ENCODE assay signal across 11 mouse cellular contexts in genomic region chr1:128824916-128825683, GRCm38 (mm10).
DNase-seq lines count a peak whose midpoint lies in the region.
"Had no signal": no experiment of that assay in that cellular context is flagged by ENCODE, and none has a peak within 500 bp of the region (broad histone marks: within the 10 kb centered on the region; RNA-seq: fewer than 3 reads in every experiment).

No protein-coding gene starts in this region.

- peak overlapping the region; percentile 53 for H3K4me3 ChIP-seq in megakaryocyte, embryonic 14.5 days (replicated peaks)
- H3K4me3 ChIP-seq: heart, embryonic 15.5 days; liver, embryonic 15.5 days; neural tube, embryonic 15.5 days had no signal

- intact Hi-C loops in gastrocnemius, postnatal 14 days (cut with DNase I; ENCODE audit: low total_unique reads): loop anchor here (5.0 kb wide), 2 partner anchors 233 to 453 kb away; partner anchors contain the start of gene Cxcr4

- peaks cover 35% of the 10 kb centered on the region for H3K4me1 ChIP-seq in megakaryocyte, embryonic 14.5 days
- H3K4me1 ChIP-seq: heart, embryonic 15.5 days; liver, embryonic 15.5 days had no signal

- peaks cover 9% of the 10 kb centered on the region for H3K9me3 ChIP-seq in megakaryocyte, embryonic 14.5 days
- H3K9me3 ChIP-seq: heart, embryonic 15.5 days; liver, embryonic 15.5 days; neural tube, embryonic 15.5 days had no signal

- no peaks in the 10 kb centered on the region for H3K36me3 ChIP-seq in megakaryocyte, embryonic 14.5 days (replicated peaks; ENCODE audit: low read length)
- H3K36me3 ChIP-seq: heart, embryonic 15.5 days; liver, embryonic 15.5 days; neural tube, embryonic 15.5 days had no signal

- DNase-seq in gastrocnemius, postnatal 14 days: peak; percentile 18
- no peak for DNase-seq in gastrocnemius, postnatal 10 days
- peak; percentile 35 for DNase-seq in 3T3-L1 (ENCODE audit: low read depth, low spot score)
- peak; percentile 30 for DNase-seq in MN1 (ENCODE audit: low spot score)
- no peak for DNase-seq in retina, postnatal 1 day
- DNase-seq in heart, postnatal 4 days: no peak
- DNase-seq: cerebellum, adult 11-12 months had no signal

- H3K27me3 ChIP-seq in megakaryocyte, embryonic 14.5 days (replicated peaks): peaks cover 7% of the 10 kb centered on the region
- H3K27me3 ChIP-seq: heart, embryonic 15.5 days; liver, embryonic 15.5 days; neural tube, embryonic 15.5 days had no signal

Comparison
In these comparisons a context has a peak if more than half of its experiments do, and no peak if none do; other contexts are left out.
1. DNase-seq: peak in gastrocnemius, postnatal 14 days (single experiment), 3T3-L1 (single experiment) and MN1 (single experiment); none in gastrocnemius, postnatal 10 days (single experiment), retina, postnatal 1 day (single experiment) and heart, postnatal 4 days (single experiment).